Mouse (Mus musculus) heart, adult 2 months (tissue): ENCODE measurements at regions not wholly inside any gene's neighbourhood (a gene's known extent, or its start where the extent isn't known, plus 50 kb on each side); places are given as distances from the start of the nearest gene placed in this dataset.

Source experiments
- CTCF ChIP-seq: fragments of 200-600 bp; IDR thresholded peaks from 2 replicates; pipeline ENCODE4 v1.8.1; 2022; ENCODE audit warnings: antibody characterized with exemption, mild to moderate bottlenecking, moderate library complexity
- POLR2A ChIP-seq: fragments of 200-500 bp; IDR thresholded peaks from 2 replicates; pipeline ENCODE4 v1.6.1; 2011; ENCODE audit warnings: mild to moderate bottlenecking, low read depth, low read length, control low read depth; ENCODE audit not compliant: insufficient read depth

DNA sequence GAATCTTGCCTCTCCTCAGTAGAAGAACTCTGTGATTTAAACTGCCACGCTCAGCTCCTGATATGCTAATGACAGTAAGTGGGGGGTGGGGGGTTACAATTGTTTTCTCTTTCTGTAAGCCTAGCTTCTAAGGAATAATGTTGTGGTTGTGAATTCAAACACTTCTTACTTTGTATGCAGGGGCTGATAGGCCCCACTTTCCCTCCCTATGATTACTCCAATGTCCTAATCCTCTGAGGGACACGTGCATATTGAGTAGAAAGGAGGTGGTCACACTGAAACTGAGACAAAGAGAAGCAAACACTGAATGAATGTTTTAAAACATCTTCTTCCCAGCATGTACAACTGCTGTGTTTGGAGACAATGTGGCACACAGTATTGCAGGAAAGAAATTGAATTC lies 140.3 kb downstream of the Scg2 start:
- TF ChIP-seq POLR2A: no peak
- TF ChIP-seq CTCF: no peak
